In genomic region chr9:54863363-54864281, GRCm38 (mm10) we compare ENCODE assay signal across 8 mouse cellular contexts. TPM values are rescaled to one million over a fixed set of nuclear protein-coding genes. Genes with fewer than 3 reads are reported as not detected.
DNase-seq lines count a peak whose midpoint lies in the region; ATAC-seq lines count a peak whose summit lies in the region.

Gene Ireb2, plus strand, starts transcription at chr9:54863789.

- peak; percentile 97 for DNase-seq in adipocyte (ENCODE audit: low spot score)
- DNase-seq in embryo, embryonic 10 days (ENCODE audit: low spot score): peak; percentile 95
- DNase-seq in gastrocnemius, postnatal 14 days: peak; percentile 99
- peak; percentile 98 to 100 for DNase-seq in left cerebral cortex, postnatal 10 days (ENCODE audit: extremely low spot score in 1 of 2, low spot score in 2 of 2)
- DNase-seq in right cerebral cortex, postnatal 25 days: peak; percentile 99
- DNase-seq in urinary bladder, postnatal 4 days (ENCODE audit: low spot score in 2 of 2): peak; percentile 99 to 100

- intact Hi-C loops in gastrocnemius, postnatal 14 days (cut with DNase I; ENCODE audit: low total_unique reads): no loop called here
- intact Hi-C loops in left cerebral cortex, postnatal 10 days (cut with DNase I): no loop called here

- ATAC-seq in inflammation-experienced regulatory T-cells, adult 6 months: peak; percentile 96
- ATAC-seq in megakaryocyte-erythroid progenitor cell, adult 5-6 weeks (replicated peaks; ENCODE audit: low FRiP score, low TSS enrichment, poor library complexity, severe bottlenecking): peak; percentile 97

RNA-seq across cellular contexts. Expression of gene Ireb2, which starts in this region (rescaled TPM):
- 10 to 100 TPM; 25.7 to 27.5 TPM for total RNA-seq in gastrocnemius, postnatal 14 days (2021)
- polyA plus RNA-seq in inflammation-experienced regulatory T-cells, adult 6 months (2017; shearing (Covaris generic)): 10 to 100 TPM; 22.2 to 24.6 (median 23.8) TPM
- total RNA-seq in left cerebral cortex, postnatal 10 days (2021): 10 to 100 TPM; 72.2 to 72.6 TPM
- 36.6 and 46.6 TPM in 2 replicates for total RNA-seq in megakaryocyte-erythroid progenitor cell, adult 5-6 weeks (2014; fragmentation: Nextera tagmentation)
- total RNA-seq in megakaryocyte-erythroid progenitor cell, adult 5-6 weeks (2017): 17.2 and 41.5 TPM in 2 replicates

Comparison
In these comparisons a context has a peak if more than half of its experiments do, and no peak if none do; other contexts are left out.
1. Peak in every context shown above with its lines: DNase-seq and ATAC-seq.